Mouse (Mus musculus) testis, postnatal 10 days (tissue): ENCODE data around the gene Dnaaf3.
A peak's percentile ranks its signal among the peaks of the same experiment; 100 is the strongest.
"Not testable (repeated sequence)": the region's sequence is repeated elsewhere in the genome, so short reads cannot be mapped to it uniquely, and the experiment has no call there.

ENCODE experiments used
- DNase-seq: peaks from one replicate; pipeline ENCODE4 v3.0.0; 2021; ENCODE audit warnings: low spot score

Gene Dnaaf3

DNA sequence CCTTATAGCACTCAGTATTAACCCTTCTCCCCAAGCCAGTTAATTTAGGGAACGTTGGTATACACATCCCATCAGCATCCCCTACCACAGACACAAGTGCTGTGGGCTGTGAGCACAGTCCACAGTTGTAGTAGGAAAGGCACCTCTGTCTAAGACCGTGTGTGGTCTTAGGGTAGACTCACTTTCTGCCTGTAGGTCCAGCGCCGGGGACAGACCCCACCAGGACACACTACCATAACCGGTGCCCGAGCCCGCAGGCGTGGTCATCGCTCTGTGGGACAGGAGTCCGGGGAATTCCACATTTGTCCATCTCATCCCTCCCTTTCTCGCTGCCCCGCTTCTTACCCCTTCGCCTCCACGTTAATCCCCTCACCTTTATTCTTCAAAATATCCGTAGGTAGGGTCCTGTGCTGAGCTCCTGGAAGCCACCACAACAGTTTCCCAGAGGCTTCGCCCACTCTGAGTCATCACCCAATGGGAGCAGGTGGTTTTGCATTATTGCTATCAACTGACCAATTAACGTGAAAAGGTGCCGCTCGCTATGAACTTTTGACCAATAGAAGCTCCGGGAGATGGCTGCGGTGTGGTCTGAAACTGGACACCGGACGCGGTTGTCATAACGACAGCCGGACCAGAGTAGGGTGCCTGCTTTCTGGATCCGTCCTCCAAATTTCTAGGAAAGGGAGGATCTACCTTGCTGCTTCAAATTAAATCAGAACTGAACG is at the start of gene Dnaaf3:
TSS of gene Dnaaf3 (minus strand) at position 449 of the 725 bp plus-strand sequence.
- peak; percentile 78 for DNase-seq

DNA sequence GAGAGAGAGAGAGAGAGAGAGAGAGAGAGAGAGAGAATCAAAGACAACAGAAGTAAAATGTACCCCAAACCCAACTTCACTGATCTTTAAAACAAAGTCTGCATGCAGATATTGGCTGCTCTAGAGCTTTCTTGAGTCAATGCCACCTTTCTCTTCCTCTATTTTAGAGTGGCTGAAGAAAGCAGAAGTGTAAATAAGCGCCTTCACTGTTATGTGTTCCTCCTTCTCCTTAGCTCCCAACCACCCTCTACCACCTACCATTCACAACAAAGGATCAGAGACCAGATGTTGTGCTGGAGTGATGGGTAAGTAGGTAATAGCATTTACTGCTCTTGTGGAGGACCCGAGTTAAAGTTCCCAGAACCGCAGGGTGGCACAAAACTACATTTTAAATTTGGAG is 49.2 kb upstream of the Dnaaf3 start:
- DNase-seq, result not testable (repeated sequence)

DNA sequence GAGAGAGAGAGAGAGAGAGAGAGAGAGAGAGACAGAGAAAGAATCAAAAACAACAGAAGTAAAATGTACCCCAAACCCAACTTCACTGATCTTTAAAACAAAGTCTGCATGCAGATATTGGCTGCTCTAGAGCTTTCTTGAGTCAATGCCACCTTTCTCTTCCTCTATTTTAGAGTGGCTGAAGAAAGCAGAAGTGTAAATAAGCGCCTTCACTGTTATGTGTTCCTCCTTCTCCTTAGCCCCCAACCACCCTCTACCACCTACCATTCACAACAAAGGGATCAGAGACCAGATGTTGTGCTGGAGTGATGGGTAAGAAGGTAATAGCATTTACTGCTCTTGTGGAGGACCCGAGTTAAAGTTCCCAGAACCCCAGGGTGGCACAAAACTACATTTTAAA is 40.1 kb upstream of the Dnaaf3 start:
- not testable (repeated sequence) for DNase-seq

- peak; percentile 40 for DNase-seq
Observed at GRCm38 (mm10) chr7:4562660-4563059, 30.4 kb upstream of the Dnaaf3 start.

- DNase-seq, result no peak
Observed at GRCm38 (mm10) chr7:4557167-4557560, 24.9 kb upstream of the Dnaaf3 start.

DNA sequence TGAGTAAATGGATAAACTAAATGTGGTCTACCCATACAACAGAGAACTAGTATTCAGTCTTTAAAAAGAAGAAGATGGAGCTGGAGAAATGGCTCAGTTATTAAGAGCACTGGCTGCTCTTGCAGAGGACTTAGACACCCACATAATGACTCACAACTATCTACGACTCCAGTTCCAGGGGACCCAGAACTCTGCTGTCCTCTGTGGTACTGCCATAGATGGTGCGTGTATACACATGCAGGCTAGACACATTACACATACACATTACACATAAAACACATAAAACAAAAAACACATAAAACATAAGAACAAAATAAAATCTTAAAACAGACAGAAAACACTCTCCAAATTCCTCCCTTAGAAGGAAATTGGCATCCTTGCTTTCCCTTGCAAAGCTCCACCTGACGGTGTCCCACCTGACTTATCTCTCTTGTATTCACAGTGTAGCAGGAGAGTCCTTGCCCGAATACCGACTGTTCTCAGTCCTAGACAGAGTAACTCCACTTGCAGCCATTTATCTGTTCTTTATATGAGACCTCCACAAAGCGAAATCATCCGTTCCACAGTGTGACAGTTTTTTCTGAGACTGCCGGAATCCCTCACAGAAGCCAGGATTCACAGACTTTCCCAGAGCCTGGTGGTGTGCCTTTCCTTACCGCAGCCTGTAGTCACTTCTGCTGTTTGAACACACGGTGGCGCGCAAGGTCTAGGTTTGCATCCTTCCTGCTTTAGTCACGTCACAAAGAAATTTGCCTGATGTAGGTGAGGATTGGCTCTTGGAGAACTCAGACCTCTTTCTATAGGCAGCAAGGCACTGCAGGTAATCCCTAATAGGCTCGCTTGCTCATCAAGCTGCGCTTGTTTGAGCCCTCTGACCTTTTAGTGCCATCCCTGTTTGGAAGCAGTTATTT is 24.3 kb upstream of the Dnaaf3 start:
- DNase-seq, result peak; percentile 87

DNA sequence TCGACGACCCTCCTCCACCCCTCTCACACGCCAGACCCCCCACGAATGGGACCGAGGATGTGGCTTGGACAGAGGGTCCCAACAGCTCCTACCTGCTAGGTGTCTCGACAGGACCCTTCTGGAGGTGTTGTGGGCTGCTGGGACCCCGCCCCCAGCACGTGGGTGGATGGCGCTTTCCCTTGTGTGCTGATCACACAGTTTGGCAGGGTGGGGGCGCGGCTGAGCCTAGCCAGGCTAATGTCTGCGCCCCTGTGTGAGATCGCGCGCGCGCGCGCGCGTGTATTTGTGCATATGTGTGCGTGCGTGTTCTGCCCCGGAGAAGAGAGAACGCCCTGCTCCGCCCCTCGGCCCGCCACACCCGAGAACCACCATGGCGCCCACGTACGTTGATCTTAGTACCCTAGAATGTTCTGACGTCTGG is 15.0 kb upstream of the Dnaaf3 start, which contains the start of gene Syt5:
TSS of gene Syt5 (minus strand) at position 321 of the 421 bp plus-strand sequence.
- DNase-seq, result peak; percentile 51

GRCm38 (mm10) chr7:4546591-4547131 is 14.4 kb upstream of the Dnaaf3 start:
- peak; percentile 86 for DNase-seq

GRCm38 (mm10) chr7:4546050-4546449 is 13.8 kb upstream of the Dnaaf3 start:
- DNase-seq, result no peak

- peak; percentile 57 for DNase-seq
Observed at GRCm38 (mm10) chr7:4542013-4542412, 9.8 kb upstream of the Dnaaf3 start.

DNA sequence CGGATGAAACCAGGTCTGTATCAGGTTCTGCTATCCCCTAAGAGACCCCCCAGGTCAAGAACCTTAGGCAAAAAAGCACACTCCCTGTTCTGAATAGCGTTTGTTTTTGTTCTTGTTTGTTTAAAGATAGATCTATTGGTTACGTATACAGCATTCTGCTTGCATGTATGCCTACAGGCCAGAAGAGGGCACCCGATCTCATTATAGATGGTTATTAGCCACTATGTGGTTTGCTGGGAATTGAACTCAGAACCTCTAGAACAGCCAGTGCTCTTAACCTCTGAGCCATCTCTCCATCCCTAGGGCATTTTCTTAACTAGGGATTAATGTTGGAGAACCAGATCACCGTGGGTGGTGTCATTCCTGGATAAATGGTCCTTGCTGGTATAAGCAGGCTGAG is 9.1 kb upstream of the Dnaaf3 start:
- no peak for DNase-seq

- no peak for DNase-seq
Observed at GRCm38 (mm10) chr7:4539019-4539418, 6.8 kb upstream of the Dnaaf3 start.

GRCm38 (mm10) chr7:4537181-4537580 is 4.9 kb upstream of the Dnaaf3 start:
- DNase-seq, result no peak

DNA sequence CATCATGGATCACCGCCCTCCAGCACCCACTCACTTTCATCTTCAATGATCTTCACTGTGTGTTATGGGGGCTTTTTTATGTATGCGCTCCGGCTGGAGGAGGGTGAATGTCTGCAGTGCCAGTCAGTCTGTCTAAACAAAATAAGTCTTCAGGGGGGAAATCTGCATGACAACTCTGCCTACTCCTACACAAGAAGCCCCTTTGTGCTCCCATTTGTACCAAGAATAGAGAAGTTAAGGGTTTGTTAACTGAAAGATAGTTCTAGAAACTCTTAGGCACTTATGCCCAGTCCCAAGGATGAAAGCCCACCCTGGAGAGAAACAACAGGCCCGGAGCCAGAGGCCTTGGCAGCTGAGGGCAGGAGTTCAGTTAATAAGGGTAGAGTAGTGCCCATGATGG is 4.1 kb upstream of the Dnaaf3 start:
- no peak for DNase-seq

DNA sequence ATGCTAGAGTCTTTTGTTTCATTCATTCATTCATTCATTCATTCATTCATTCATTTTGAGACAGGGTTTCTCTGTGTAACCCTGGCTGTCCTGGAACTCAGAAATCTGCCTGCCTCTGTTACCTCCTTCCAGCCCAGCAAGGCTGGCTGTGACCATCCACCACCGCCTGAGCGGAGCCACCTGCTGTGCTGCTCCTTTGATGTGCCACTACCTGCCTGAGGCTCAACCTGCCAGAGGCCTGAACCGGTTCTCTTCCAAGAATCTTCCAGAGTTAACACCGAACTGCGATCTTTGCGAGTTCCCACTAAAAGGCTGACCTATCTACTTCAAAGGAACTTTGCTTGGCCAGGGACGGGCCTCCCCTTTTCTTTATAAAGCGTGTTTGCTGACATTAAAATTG is 2.1 kb downstream of the Dnaaf3 start:
- DNase-seq, result not testable (repeated sequence)

GRCm38 (mm10) chr7:4527302-4527689 is 5.0 kb downstream of the Dnaaf3 start:
- no peak for DNase-seq

GRCm38 (mm10) chr7:4526341-4527301 is 5.6 kb downstream of the Dnaaf3 start:
- DNase-seq, result peak; percentile 91

DNA sequence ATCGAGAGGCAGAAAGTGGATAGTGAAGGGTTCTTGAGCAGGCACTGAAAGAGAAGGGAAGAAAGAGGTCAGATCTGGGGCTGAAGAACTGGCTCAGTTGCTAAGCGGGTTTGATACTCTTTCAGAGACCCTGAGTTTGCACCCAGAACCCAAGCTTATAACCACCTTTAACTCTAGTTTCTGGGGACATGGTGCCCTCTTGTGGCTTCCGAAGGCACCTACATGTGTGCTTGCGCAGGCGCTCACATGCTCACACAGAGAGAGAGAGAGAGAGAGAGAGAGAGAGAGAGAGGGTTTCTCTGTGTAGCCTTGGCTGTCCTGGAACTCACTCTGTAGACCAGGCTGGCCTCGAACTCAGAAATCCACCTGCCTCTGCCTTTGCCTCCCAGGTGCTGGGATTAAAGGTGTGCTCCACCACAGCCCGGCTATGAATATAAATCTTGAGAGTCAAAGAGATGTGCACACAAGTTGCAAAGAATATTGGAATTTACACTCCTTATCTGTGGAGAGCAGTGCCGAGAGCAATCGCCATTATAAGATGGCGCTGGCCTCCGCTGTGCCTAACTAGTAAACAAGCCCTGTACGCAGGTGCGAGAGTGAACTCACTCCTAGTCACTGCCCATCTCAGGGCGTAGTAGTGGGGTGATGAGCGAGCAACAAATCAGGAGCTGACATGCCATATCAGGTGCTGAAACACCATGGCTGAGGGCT is 7.9 kb downstream of the Dnaaf3 start, which contains the start of gene Tnni3:
TSS of gene Tnni3 (minus strand) at position 18 of the 711 bp plus-strand sequence.
- DNase-seq, result not testable (repeated sequence)

GRCm38 (mm10) chr7:4523205-4524130 is 8.8 kb downstream of the Dnaaf3 start:
- DNase-seq, result no peak

- no peak for DNase-seq
Observed at GRCm38 (mm10) chr7:4522292-4522691, 10.0 kb downstream of the Dnaaf3 start.
